Mouse (Mus musculus): Measurements from ENCODE around the gene Hfe2. TPM values are rescaled to one million over a fixed set of nuclear protein-coding genes. Genes with fewer than 3 reads are reported as not detected.

Gene Hfe2
- polyA plus RNA-seq, 1 experiment from 2014 or later, result 0.57 TPM

- Histone ChIP-seq H3K9me3 (ENCODE audit: control insufficient read depth, low read length) (no peaks in the 10 kb centered on the region), H3K27me3 (ENCODE audit: control insufficient read depth, insufficient read depth, low read depth, low read length) (peaks cover 6% of the 10 kb centered on the region; the same call in 1 of the 2 replicates), H3K4me2 (ENCODE audit: low read depth, low read length) (no peak overlapping the region), H3K4me1 (replicated peaks; ENCODE audit: control insufficient read depth, insufficient read depth, low read length) (no peaks in the 10 kb centered on the region), H3K36me3 (ENCODE audit: control insufficient read depth, insufficient read depth, low read length) (no peaks in the 10 kb centered on the region), H3K4me3 (ENCODE audit: low read length) (no peak overlapping the region), H3K27ac (ENCODE audit: low read length) (no peak overlapping the region), H3K9ac (ENCODE audit: low read length) (no peak overlapping the region)
- WGBS, result 50% methylated on average over 6 of the region's 6 CpGs
- ATAC-seq (ENCODE audit: low read depth), result no peak
Observed at GRCm38 (mm10) chr3:96540740-96541139, 15.8 kb downstream of the Hfe2 start.

GRCm38 (mm10) chr3:96541328-96542078, 16.5 kb downstream of the Hfe2 start:
- Histone ChIP-seq H3K9me3 (ENCODE audit: control insufficient read depth, low read length) (no peaks in the 10 kb centered on the region), H3K4me1 (replicated peaks; ENCODE audit: control insufficient read depth, insufficient read depth, low read length) (no peaks in the 10 kb centered on the region), H3K27ac (ENCODE audit: low read length) (no peak overlapping the region), H3K9ac (ENCODE audit: low read length) (no peak overlapping the region), H3K36me3 (ENCODE audit: control insufficient read depth, insufficient read depth, low read length) (no peaks in the 10 kb centered on the region), H3K4me3 (ENCODE audit: low read length) (no peak overlapping the region), H3K4me2 (ENCODE audit: low read depth, low read length) (no peak overlapping the region), H3K27me3 (ENCODE audit: control insufficient read depth, insufficient read depth, low read depth, low read length) (peaks cover 6% of the 10 kb centered on the region; the same call in 1 of the 2 replicates)
- WGBS, result 20% methylated on average over 14 of the region's 14 CpGs
- no peak for ATAC-seq (ENCODE audit: low read depth)

- no peak overlapping the region for H3K4me3 ChIP-seq (ENCODE audit: low read length)
- no peak overlapping the region for H3K27ac ChIP-seq (ENCODE audit: low read length)
- 69% methylated on average over 8 of the region's 8 CpGs for WGBS
- ATAC-seq (ENCODE audit: low read depth), result no peak
- no peaks in the 10 kb centered on the region for H3K4me1 ChIP-seq (replicated peaks; ENCODE audit: control insufficient read depth, insufficient read depth, low read length)
- peaks cover 6% of the 10 kb centered on the region; the same call in 1 of the 2 replicates for H3K27me3 ChIP-seq (ENCODE audit: control insufficient read depth, insufficient read depth, low read depth, low read length)
- no peak overlapping the region for H3K9ac ChIP-seq (ENCODE audit: low read length)
- no peaks in the 10 kb centered on the region for H3K36me3 ChIP-seq (ENCODE audit: control insufficient read depth, insufficient read depth, low read length)
- no peaks in the 10 kb centered on the region for H3K9me3 ChIP-seq (ENCODE audit: control insufficient read depth, low read length)
- H3K4me2 ChIP-seq (ENCODE audit: low read depth, low read length), result no peak overlapping the region
Observed at GRCm38 (mm10) chr3:96542554-96542953, 17.6 kb downstream of the Hfe2 start.

- Histone ChIP-seq H3K9ac (ENCODE audit: low read length) (no peak overlapping the region), H3K4me1 (replicated peaks; ENCODE audit: control insufficient read depth, insufficient read depth, low read length) (no peaks in the 10 kb centered on the region), H3K27ac (ENCODE audit: low read length) (no peak overlapping the region), H3K4me2 (ENCODE audit: low read depth, low read length) (no peak overlapping the region), H3K27me3 (ENCODE audit: control insufficient read depth, insufficient read depth, low read depth, low read length) (peaks cover 6% of the 10 kb centered on the region; the same call in 1 of the 2 replicates), H3K9me3 (ENCODE audit: control insufficient read depth, low read length) (no peaks in the 10 kb centered on the region), H3K4me3 (ENCODE audit: low read length) (no peak overlapping the region), H3K36me3 (ENCODE audit: control insufficient read depth, insufficient read depth, low read length) (no peaks in the 10 kb centered on the region)
- no peak for ATAC-seq (ENCODE audit: low read depth)
- WGBS, result 77% methylated on average over 11 of the region's 11 CpGs
Observed at GRCm38 (mm10) chr3:96543345-96543744, 18.4 kb downstream of the Hfe2 start.

- Histone ChIP-seq H3K9ac (ENCODE audit: low read length) (no peak overlapping the region), H3K4me2 (ENCODE audit: low read depth, low read length) (no peak overlapping the region), H3K4me3 (ENCODE audit: low read length) (no peak overlapping the region), H3K9me3 (ENCODE audit: control insufficient read depth, low read length) (no peaks in the 10 kb centered on the region), H3K4me1 (replicated peaks; ENCODE audit: control insufficient read depth, insufficient read depth, low read length) (no peaks in the 10 kb centered on the region), H3K36me3 (ENCODE audit: control insufficient read depth, insufficient read depth, low read length) (no peaks in the 10 kb centered on the region), H3K27ac (ENCODE audit: low read length) (no peak overlapping the region), H3K27me3 (ENCODE audit: control insufficient read depth, insufficient read depth, low read depth, low read length) (peaks cover 6% of the 10 kb centered on the region; the same call in 1 of the 2 replicates)
- ATAC-seq (ENCODE audit: low read depth), result no peak
- 30% methylated on average over 1 of the region's 1 CpGs for WGBS
Observed at GRCm38 (mm10) chr3:96545565-96545964, 20.6 kb downstream of the Hfe2 start.

GRCm38 (mm10) chr3:96546880-96547279, 21.9 kb downstream of the Hfe2 start:
- no peak for ATAC-seq (ENCODE audit: low read depth)
- H3K4me1 ChIP-seq (replicated peaks; ENCODE audit: control insufficient read depth, insufficient read depth, low read length), result peaks cover 6% of the 10 kb centered on the region
- H3K27me3 ChIP-seq (ENCODE audit: control insufficient read depth, insufficient read depth, low read depth, low read length), result peaks cover 2% of the 10 kb centered on the region; the same call in 1 of the 2 replicates
- H3K4me2 ChIP-seq (ENCODE audit: low read depth, low read length), result no peak overlapping the region
- H3K36me3 ChIP-seq (ENCODE audit: control insufficient read depth, insufficient read depth, low read length), result no peaks in the 10 kb centered on the region
- H3K4me3 ChIP-seq (ENCODE audit: low read length), result no peak overlapping the region
- no peaks in the 10 kb centered on the region for H3K9me3 ChIP-seq (ENCODE audit: control insufficient read depth, low read length)
- no peak overlapping the region for H3K27ac ChIP-seq (ENCODE audit: low read length)
- H3K9ac ChIP-seq (ENCODE audit: low read length), result no peak overlapping the region
- WGBS, result 35% methylated on average over 4 of the region's 4 CpGs

GRCm38 (mm10) chr3:96547389-96547960, 22.5 kb downstream of the Hfe2 start:
- H3K4me1 ChIP-seq (replicated peaks; ENCODE audit: control insufficient read depth, insufficient read depth, low read length), result peaks cover 6% of the 10 kb centered on the region
- no peak overlapping the region for H3K4me3 ChIP-seq (ENCODE audit: low read length)
- no peaks in the 10 kb centered on the region for H3K9me3 ChIP-seq (ENCODE audit: control insufficient read depth, low read length)
- H3K4me2 ChIP-seq (ENCODE audit: low read depth, low read length), result no peak overlapping the region
- WGBS, result 10% methylated on average over 14 of the region's 14 CpGs
- H3K9ac ChIP-seq (ENCODE audit: low read length), result no peak overlapping the region
- peaks cover 2% of the 10 kb centered on the region; the same call in 1 of the 2 replicates for H3K27me3 ChIP-seq (ENCODE audit: control insufficient read depth, insufficient read depth, low read depth, low read length)
- no peak overlapping the region for H3K27ac ChIP-seq (ENCODE audit: low read length)
- peak; percentile 70 for ATAC-seq (ENCODE audit: low read depth)
- no peaks in the 10 kb centered on the region for H3K36me3 ChIP-seq (ENCODE audit: control insufficient read depth, insufficient read depth, low read length)

- no peaks in the 10 kb centered on the region for H3K9me3 ChIP-seq (ENCODE audit: control insufficient read depth, low read length)
- peaks cover 6% of the 10 kb centered on the region for H3K4me1 ChIP-seq (replicated peaks; ENCODE audit: control insufficient read depth, insufficient read depth, low read length)
- no peak overlapping the region for H3K4me2 ChIP-seq (ENCODE audit: low read depth, low read length)
- no peaks in the 10 kb centered on the region for H3K36me3 ChIP-seq (ENCODE audit: control insufficient read depth, insufficient read depth, low read length)
- H3K27me3 ChIP-seq (ENCODE audit: control insufficient read depth, insufficient read depth, low read depth, low read length), result no peaks in the 10 kb centered on the region
- no peak overlapping the region for H3K27ac ChIP-seq (ENCODE audit: low read length)
- no peak overlapping the region for H3K4me3 ChIP-seq (ENCODE audit: low read length)
- H3K9ac ChIP-seq (ENCODE audit: low read length), result no peak overlapping the region
- WGBS, result 73% methylated on average over 7 of the region's 7 CpGs
- ATAC-seq (ENCODE audit: low read depth), result no peak
Observed at GRCm38 (mm10) chr3:96548824-96549223, 23.9 kb downstream of the Hfe2 start.

GRCm38 (mm10) chr3:96549346-96549745, 24.4 kb downstream of the Hfe2 start:
- Histone ChIP-seq H3K36me3 (ENCODE audit: control insufficient read depth, insufficient read depth, low read length) (no peaks in the 10 kb centered on the region), H3K4me3 (ENCODE audit: low read length) (no peak overlapping the region), H3K4me1 (replicated peaks; ENCODE audit: control insufficient read depth, insufficient read depth, low read length) (peaks cover 6% of the 10 kb centered on the region), H3K27me3 (ENCODE audit: control insufficient read depth, insufficient read depth, low read depth, low read length) (no peaks in the 10 kb centered on the region), H3K27ac (ENCODE audit: low read length) (no peak overlapping the region), H3K9me3 (ENCODE audit: control insufficient read depth, low read length) (no peaks in the 10 kb centered on the region), H3K4me2 (ENCODE audit: low read depth, low read length) (no peak overlapping the region), H3K9ac (ENCODE audit: low read length) (no peak overlapping the region)
- ATAC-seq (ENCODE audit: low read depth), result no peak
- WGBS, result 71% methylated on average over 5 of the region's 5 CpGs
